Mouse (Mus musculus) neural tube, embryonic 11.5 days (tissue): ENCODE data around the gene Myl9. TPM values are rescaled to one million over a fixed set of nuclear protein-coding genes. Genes with fewer than 3 reads are reported as not detected.

Experiments
- ATAC-seq: fragments of 200-750 bp; cut with Nextera tagmentation; 2 replicates; pipeline ENCODE4 v1.8.0; 2017; ENCODE audit warnings: moderate number of reproducible peaks, mild to moderate bottlenecking, moderate TSS enrichment, moderate library complexity; ENCODE audit not compliant: insufficient read depth, low FRiP score, low TSS enrichment
- DNase-seq: peaks from one replicate; pipeline ENCODE4 v3.0.0-alpha.2; 2015; ENCODE audit warnings: low spot score
- H3K27ac ChIP-seq: fragments of 300-500 bp; sonication (generic); 2 replicates; pipeline ENCODE4 v1.5.1; 2014; ENCODE audit warnings: low read depth, mild to moderate bottlenecking, low read length
- H3K27me3 ChIP-seq: fragments of 300-500 bp; sonication (generic); 2 replicates; pipeline ENCODE4 v1.6.1; 2014; ENCODE audit warnings: mild to moderate bottlenecking, low read length, mixed read lengths; ENCODE audit not compliant: control insufficient read depth, insufficient read depth
- H3K36me3 ChIP-seq: fragments of 300-500 bp; sonication (generic); 2 replicates; pipeline ENCODE4 v1.6.1; 2014; ENCODE audit warnings: mild to moderate bottlenecking, low read length, moderate library complexity, mixed read lengths; ENCODE audit not compliant: control insufficient read depth, insufficient read depth
- H3K4me1 ChIP-seq: fragments of 300-500 bp; sonication (generic); 2 replicates; pipeline ENCODE4 v1.6.1; 2014; ENCODE audit warnings: low read length, mixed read lengths; ENCODE audit not compliant: control insufficient read depth, insufficient read depth
- H3K4me2 ChIP-seq: fragments of 300-500 bp; sonication (generic); 2 replicates; pipeline ENCODE4 v1.6.1; 2014; ENCODE audit warnings: low read depth, mild to moderate bottlenecking, moderate library complexity
- H3K4me3 ChIP-seq: fragments of 300-500 bp; sonication (generic); 2 replicates; pipeline ENCODE4 v1.5.1; 2014; ENCODE audit warnings: low read depth, low read length
- H3K9ac ChIP-seq: fragments of 300-500 bp; sonication (generic); 2 replicates; pipeline ENCODE4 v1.6.1; 2014; ENCODE audit warnings: mild to moderate bottlenecking, low read length
- H3K9me3 ChIP-seq: fragments of 300-500 bp; sonication (generic); 2 replicates; pipeline ENCODE4 v1.6.1; 2016; ENCODE audit warnings: low read length; ENCODE audit not compliant: control insufficient read depth
- WGBS: fragments of 180-500 bp; shearing (Covaris S2); extraction: QIAGEN DNeasy Blood & Tissue Kit; methylation state at CpG from one replicate; pipeline ENCODE4 v1.1.7; 2014; 5-methylcytosine and 5-hydroxymethylcytosine counted together
- polyA plus RNA-seq: library from polyadenylated mRNA; unstranded; fragments of >200 nt; fragmentation: Nextera tagmentation; extraction: Ambion mirVana; gene quantifications from 2 replicates; pipeline ENCODE4 v1.2.1, GENCODE M21; 2014

The Myl9 gene
- polyA plus RNA-seq, 1 experiment from 2014 or later, result 98.7 TPM

GRCm38 (mm10) chr2:156760843-156761505 lies 14.2 kb upstream of the Myl9 start:
- Histone ChIP-seq H3K27me3 (no peaks in the 10 kb centered on the region), H3K9me3 (peaks cover 4% of the 10 kb centered on the region; the same call in 1 of the 2 replicates), H3K27ac (no peak overlapping the region), H3K9ac (no peak overlapping the region), H3K36me3 (peaks cover 45% of the 10 kb centered on the region), H3K4me2 (no peak overlapping the region), H3K4me3 (no peak overlapping the region), H3K4me1 (no peaks in the 10 kb centered on the region)
- no peak for ATAC-seq
- WGBS, result 89% methylated on average over 5 of the region's 5 CpGs
- no peak for DNase-seq

GRCm38 (mm10) chr2:156761521-156762278 lies 13.5 kb upstream of the Myl9 start:
- H3K4me1 ChIP-seq, result no peaks in the 10 kb centered on the region
- H3K4me3 ChIP-seq, result no peak overlapping the region
- WGBS, result 97% methylated on average over 17 of the region's 17 CpGs
- H3K9me3 ChIP-seq, result peaks cover 4% of the 10 kb centered on the region; the same call in 1 of the 2 replicates
- peak overlapping the region; percentile 34; the same call in 1 of the 2 replicates for H3K27ac ChIP-seq
- no peak overlapping the region for H3K9ac ChIP-seq
- ATAC-seq (no peak), DNase-seq (no peak)
- H3K36me3 ChIP-seq, result peaks cover 38% of the 10 kb centered on the region
- H3K27me3 ChIP-seq, result no peaks in the 10 kb centered on the region
- no peak overlapping the region for H3K4me2 ChIP-seq

DNA sequence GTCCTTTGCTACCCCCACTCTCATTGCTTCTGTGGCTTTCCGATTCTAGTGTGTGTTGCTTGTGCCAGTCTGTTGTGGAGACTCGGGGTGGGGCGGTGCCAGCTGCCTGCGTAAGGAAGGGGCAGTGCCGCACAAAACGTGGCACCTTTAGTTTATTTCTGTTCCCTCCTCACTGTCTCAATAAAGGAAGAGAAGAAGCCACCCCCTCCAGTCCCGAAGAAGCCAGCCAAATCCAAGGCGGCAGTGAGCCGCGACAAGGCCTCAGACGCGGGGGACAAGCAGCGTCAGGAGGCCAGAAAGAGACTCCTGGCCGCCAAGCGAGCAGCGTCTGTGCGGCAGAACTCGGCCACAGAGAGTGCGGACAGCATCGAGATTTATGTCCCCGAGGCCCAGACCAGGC lies 12.7 kb upstream of the Myl9 start:
- Histone ChIP-seq H3K4me2 (no peak overlapping the region), H3K9me3 (peaks cover 2% of the 10 kb centered on the region; the same call in 1 of the 2 replicates), H3K4me3 (no peak overlapping the region), H3K9ac (no peak overlapping the region), H3K36me3 (peaks cover 30% of the 10 kb centered on the region), H3K27me3 (no peaks in the 10 kb centered on the region), H3K27ac (peak overlapping the region; percentile 34; the same call in 1 of the 2 replicates), H3K4me1 (no peaks in the 10 kb centered on the region)
- DNase-seq (no peak), ATAC-seq (no peak)
- WGBS, result 81% methylated on average over 21 of the region's 21 CpGs

DNA sequence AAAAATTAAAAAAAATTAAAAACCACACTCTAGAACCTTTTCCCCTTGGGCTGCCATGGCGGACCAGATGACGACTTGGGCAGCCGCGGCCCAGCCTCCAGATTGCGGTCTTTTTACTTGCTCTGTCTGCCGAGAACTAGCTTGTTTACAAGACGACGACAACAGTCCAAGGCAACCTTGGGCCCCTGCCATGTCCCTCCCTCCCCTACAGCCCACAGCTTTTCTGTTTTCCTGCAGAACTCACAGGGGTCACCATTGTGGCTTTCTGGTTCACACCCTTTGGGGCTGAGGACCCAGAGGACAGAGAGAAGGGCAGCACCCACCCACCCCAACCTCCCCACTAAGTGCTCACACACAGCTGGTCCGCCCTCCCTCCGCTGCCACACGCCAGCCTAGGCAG lies 12.1 kb upstream of the Myl9 start:
- H3K27me3 ChIP-seq, result no peaks in the 10 kb centered on the region
- no peak overlapping the region for H3K4me2 ChIP-seq
- H3K4me1 ChIP-seq, result no peaks in the 10 kb centered on the region
- H3K27ac ChIP-seq, result no peak overlapping the region
- ATAC-seq, result no peak
- no peaks in the 10 kb centered on the region; the same call in 1 of the 2 replicates for H3K9me3 ChIP-seq
- 93% methylated on average over 11 of the region's 11 CpGs for WGBS
- no peak overlapping the region for H3K4me3 ChIP-seq
- peaks cover 24% of the 10 kb centered on the region for H3K36me3 ChIP-seq
- no peak overlapping the region for H3K9ac ChIP-seq
- no peak for DNase-seq

GRCm38 (mm10) chr2:156764022-156764421 lies 11.2 kb upstream of the Myl9 start:
- Histone ChIP-seq H3K27ac (no peak overlapping the region), H3K4me3 (no peak overlapping the region), H3K27me3 (no peaks in the 10 kb centered on the region), H3K4me1 (no peaks in the 10 kb centered on the region), H3K4me2 (no peak overlapping the region), H3K9ac (no peak overlapping the region), H3K36me3 (peaks cover 15% of the 10 kb centered on the region), H3K9me3 (no peaks in the 10 kb centered on the region)
- no peak for DNase-seq
- no peak for ATAC-seq
- 95% methylated on average over 10 of the region's 10 CpGs for WGBS

DNA sequence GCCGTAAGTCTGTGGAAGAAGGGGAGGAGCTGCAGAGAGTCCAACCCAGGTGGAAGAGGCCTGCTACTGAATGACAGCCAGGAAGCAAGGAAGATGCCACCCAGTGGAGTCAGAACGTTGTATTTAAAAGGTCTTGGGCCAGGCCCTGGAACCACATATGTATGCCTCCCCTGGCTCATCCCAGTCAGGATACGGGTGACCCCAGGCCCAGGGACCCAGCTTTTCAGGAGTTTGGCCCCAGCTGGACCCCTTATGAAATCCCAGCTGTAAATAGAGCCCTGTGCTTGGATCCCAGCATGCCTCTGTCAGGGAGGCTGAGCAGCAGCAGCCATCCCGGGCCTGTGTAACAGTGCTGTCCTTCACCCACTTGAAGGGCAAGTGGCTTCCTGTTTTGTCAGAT lies 10.5 kb upstream of the Myl9 start:
- Histone ChIP-seq H3K9ac (no peak overlapping the region), H3K4me1 (no peaks in the 10 kb centered on the region), H3K36me3 (peaks cover 11% of the 10 kb centered on the region), H3K4me2 (no peak overlapping the region), H3K4me3 (no peak overlapping the region), H3K27me3 (no peaks in the 10 kb centered on the region), H3K9me3 (no peaks in the 10 kb centered on the region), H3K27ac (no peak overlapping the region)
- no peak for DNase-seq
- WGBS, result 76% methylated on average over 4 of the region's 4 CpGs
- ATAC-seq, result no peak

DNA sequence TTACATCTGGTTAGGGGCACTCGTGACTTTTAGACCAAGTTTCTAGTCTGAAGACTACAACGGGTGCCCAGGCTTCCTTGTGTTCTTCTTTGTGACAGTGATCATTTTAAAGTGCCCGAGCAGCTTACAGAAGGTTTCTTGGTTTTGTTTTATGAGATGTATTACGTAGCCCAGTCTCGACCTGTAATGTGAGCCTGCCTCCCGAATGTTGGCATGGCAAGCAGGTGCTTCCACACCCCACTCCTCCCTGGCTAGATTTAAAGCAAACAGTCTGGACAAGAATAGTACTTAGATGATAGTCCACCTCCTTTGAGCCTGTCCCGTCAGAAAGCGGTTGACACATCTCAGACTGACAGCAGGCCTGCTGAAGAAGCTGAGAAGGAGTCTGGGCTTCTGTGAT lies 9.6 kb upstream of the Myl9 start:
- WGBS, result 87% methylated on average over 8 of the region's 8 CpGs
- no peak overlapping the region for H3K9ac ChIP-seq
- H3K9me3 ChIP-seq, result no peaks in the 10 kb centered on the region
- ATAC-seq (no peak), DNase-seq (no peak)
- no peak overlapping the region for H3K4me3 ChIP-seq
- H3K4me1 ChIP-seq, result no peaks in the 10 kb centered on the region
- H3K4me2 ChIP-seq, result no peak overlapping the region
- H3K27ac ChIP-seq, result no peak overlapping the region
- H3K36me3 ChIP-seq, result peaks cover 11% of the 10 kb centered on the region
- H3K27me3 ChIP-seq, result no peaks in the 10 kb centered on the region

DNA sequence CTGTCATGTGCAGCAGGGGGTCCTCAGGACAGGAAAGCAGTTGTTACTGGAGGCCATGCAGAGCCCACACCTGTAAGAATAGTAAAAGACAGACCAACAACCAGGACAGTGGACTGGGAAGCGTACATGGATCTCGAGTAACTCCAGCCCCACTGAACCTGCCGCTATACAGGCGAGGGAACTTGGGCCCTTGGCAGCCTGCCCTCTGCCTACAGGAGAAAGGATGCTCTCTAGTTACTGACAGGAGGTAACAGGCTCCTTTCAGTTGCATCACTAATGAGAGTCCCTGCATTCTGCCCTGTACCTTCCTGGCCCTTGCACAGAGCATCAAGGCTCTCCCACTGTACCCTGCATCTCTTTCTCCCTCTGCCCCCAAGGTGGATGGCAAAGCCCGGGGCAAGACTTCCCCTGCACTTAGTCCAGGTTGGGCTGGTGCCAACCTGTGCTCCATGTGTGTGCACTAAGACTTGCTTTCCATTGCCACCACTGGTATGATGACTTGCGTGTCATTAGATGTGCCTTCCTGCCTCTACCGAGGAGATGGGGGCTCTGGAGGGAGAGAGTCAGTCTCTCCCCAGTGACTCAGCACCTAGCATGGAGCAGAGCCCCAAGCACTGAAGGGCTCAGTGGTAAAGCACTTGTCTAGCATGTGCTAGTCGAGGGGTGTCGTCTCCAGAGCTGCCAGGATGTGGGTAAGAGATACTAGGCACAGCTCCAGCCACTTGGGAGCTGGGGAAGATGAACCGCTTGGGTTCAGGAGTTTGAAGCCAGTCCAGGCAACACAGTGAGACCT lies 8.8 kb upstream of the Myl9 start:
- Histone ChIP-seq H3K9ac (no peak overlapping the region), H3K27ac (no peak overlapping the region), H3K4me3 (no peak overlapping the region), H3K4me1 (no peaks in the 10 kb centered on the region), H3K9me3 (no peaks in the 10 kb centered on the region), H3K27me3 (no peaks in the 10 kb centered on the region), H3K36me3 (peaks cover 11% of the 10 kb centered on the region), H3K4me2 (no peak overlapping the region)
- DNase-seq, result no peak
- WGBS, result 84% methylated on average over 10 of the region's 10 CpGs
- no peak for ATAC-seq
